Comparison of ENCODE assay signal across 9 mouse cellular contexts in the genomic region with DNA sequence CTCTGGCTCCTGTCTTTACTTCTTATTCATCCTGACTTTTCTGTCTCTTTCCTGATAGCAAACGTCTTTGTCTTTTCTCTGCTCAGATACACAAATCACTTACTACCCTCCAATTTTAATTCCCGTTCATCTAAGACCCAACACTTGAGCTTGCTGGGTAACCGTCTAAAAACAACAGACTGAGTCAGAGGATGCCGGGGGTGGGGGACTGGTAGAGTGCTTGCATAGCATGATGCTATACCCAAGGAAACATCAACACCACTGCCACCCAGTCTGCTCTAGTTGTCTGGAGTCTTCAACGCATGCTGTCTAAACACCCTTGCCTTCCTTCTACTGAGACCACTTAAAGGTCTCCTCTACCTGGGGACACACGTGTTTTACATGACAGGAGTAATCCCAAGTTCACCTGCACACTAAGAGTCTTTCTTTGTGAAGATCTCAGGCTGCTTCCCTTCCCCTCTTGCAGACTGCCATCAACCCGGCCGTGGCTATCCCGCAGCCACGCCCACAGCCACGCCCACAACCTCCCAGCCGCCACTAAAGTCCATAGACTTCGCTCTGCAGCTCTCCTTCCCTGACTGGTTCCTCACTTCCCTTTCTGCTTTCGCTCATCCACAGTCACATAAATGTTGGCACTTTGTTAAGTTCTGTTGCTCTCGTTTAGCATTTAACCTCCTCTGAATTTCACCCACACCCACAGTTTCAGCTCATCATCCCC. TPM values are rescaled to one million over a fixed set of nuclear protein-coding genes. Genes with fewer than 3 reads are reported as not detected.
DNase-seq lines count a peak whose midpoint lies in the region; ATAC-seq lines count a peak whose summit lies in the region.
"Had no signal": no experiment of that assay in that cellular context is flagged by ENCODE, and none has a peak within 500 bp of the region (broad histone marks: within the 10 kb centered on the region; RNA-seq: fewer than 3 reads in every experiment).

No protein-coding gene starts in this region.

- no peaks in the 10 kb centered on the region for H3K36me3 ChIP-seq in liver, embryonic 13.5 days

- no peak overlapping the region for H3K27ac ChIP-seq in brown adipose tissue, adult 24 weeks (replicated peaks; ENCODE audit: low read depth, low read length)
- no peak overlapping the region for H3K27ac ChIP-seq in liver, embryonic 13.5 days

- peak overlapping the region; percentile 33 for H3K4me2 ChIP-seq in liver, embryonic 13.5 days

- peaks cover 14% of the 10 kb centered on the region; the same call in 1 of the 2 replicates for H3K27me3 ChIP-seq in liver, embryonic 13.5 days

- H3K4me3 ChIP-seq in brown adipose tissue, adult 24 weeks (ENCODE audit: insufficient read depth, low read depth, low read length) = peak overlapping the region; percentile 30; the same call in 1 of the 2 replicates
- H3K4me3 ChIP-seq in liver, embryonic 13.5 days (replicated peaks) = no peak overlapping the region

- peak; percentile 68 to 81 for DNase-seq in adrenal gland, adult (ENCODE audit: inconsistent age in 2 of 2, low spot score in 1 of 2)
- no peak for DNase-seq in adrenal gland, postnatal 4 days (ENCODE audit: low spot score in 2 of 2)
- peak; percentile 46 for DNase-seq in gastrocnemius, postnatal 25 days
- peak; percentile 23 for DNase-seq in induced T-regulatory cell, adult 2 months (ENCODE audit: low read depth)
- DNase-seq in liver, embryonic 13.5 days = peak; percentile 33
- peak; percentile 24 to 67 for DNase-seq in monocyte, adult 2 months (ENCODE audit: low read depth in 1 of 2, low spot score in 2 of 2)
- DNase-seq in testis, postnatal 14 days (ENCODE audit: low spot score) = peak; percentile 47

- WGBS in liver, embryonic 13.5 days (ENCODE audit: insufficient replicate concordance) = 12% methylated on average over 15 of the region's 15 CpGs

- no peak for ATAC-seq in liver, embryonic 13.5 days (ENCODE audit: low read depth)

- H3K9ac ChIP-seq in liver, embryonic 13.5 days = no peak overlapping the region

- H3K9me3 ChIP-seq in liver, embryonic 13.5 days (replicated peaks) = no peaks in the 10 kb centered on the region

- peaks cover 23% of the 10 kb centered on the region for H3K4me1 ChIP-seq in brown adipose tissue, adult 24 weeks (ENCODE audit: control insufficient read depth, insufficient read depth, insufficient read length, low read length)
- peaks cover 16% of the 10 kb centered on the region for H3K4me1 ChIP-seq in liver, embryonic 13.5 days (replicated peaks)

RNA-seq across cellular contexts. Expression of a gene that starts 17.5 kb away (rescaled TPM):
- 1 to 10 TPM; 2.1 to 2.9 TPM for total RNA-seq in adrenal gland, postnatal 4 days (2021)
- polyA plus RNA-seq in brown adipose tissue, adult 24 weeks (2012; ENCODE audit: insufficient read depth, insufficient read length, missing spikeins) = 0.16 and 0.25 TPM in 2 replicates
- 1 to 10 TPM; 1.1 to 2.8 TPM for total RNA-seq in gastrocnemius, postnatal 25 days (2021)
- polyA plus RNA-seq in liver, embryonic 13.5 days (2015; fragmentation: Nextera tagmentation; extraction: Ambion mirVana) = not detected in 2 replicates
- polyA plus RNA-seq: C2C12 had no signal

Comparison
In these comparisons a context has a peak if more than half of its experiments do, and no peak if none do; other contexts are left out.
1. DNase-seq: peak in adrenal gland, adult (2 of 2), gastrocnemius, postnatal 25 days (single experiment), induced T-regulatory cell, adult 2 months (single experiment), liver, embryonic 13.5 days (single experiment), monocyte, adult 2 months (2 of 2) and testis, postnatal 14 days (single experiment); none in adrenal gland, postnatal 4 days (0 of 2).